Mouse (Mus musculus): ENCODE data around the gene Kcnmb2.

Gene Kcnmb2

DNA sequence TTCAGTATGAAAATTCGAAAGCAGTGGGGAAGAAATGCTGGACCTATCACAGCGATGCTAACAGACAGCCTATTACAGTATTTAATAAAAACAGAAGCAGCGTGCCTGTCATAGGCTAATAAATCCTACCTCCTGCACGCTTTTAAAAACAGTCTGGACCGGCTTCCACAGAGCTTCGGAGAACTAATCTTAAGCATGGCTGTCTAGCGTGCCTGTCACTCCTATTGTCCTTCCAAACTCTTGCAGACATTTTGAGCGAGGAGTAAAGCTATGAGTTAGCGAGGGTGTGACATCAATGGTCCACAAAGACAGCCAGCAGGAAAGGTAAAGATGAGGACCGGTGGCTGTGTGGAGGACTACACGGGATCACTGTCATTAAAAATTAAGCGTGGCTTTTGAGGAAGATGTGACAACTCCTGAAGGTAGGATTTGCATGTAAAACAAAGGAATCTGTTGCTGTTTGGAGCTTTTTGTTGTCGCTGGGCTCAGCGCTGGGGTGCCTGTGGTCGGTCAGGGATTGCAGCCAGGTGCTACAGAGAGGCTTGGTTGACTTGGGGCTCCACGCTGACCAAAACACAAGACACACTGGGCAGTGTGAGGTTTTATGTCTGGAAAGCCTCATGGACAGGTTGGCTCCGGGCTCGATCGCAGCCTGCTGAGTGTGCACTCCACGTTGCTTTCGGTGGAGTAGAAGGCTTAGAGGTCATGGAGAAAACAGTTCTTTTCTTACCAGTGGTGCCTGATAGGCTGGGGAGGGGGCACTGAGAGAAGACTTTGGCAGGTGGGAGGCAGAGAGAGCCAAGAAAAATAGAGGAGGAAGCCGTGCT lies at the start of gene Kcnmb2:
Kcnmb2 (plus strand) TSS at position 4 of the 827 bp plus-strand sequence.
- DNase-seq = no peak

DNA sequence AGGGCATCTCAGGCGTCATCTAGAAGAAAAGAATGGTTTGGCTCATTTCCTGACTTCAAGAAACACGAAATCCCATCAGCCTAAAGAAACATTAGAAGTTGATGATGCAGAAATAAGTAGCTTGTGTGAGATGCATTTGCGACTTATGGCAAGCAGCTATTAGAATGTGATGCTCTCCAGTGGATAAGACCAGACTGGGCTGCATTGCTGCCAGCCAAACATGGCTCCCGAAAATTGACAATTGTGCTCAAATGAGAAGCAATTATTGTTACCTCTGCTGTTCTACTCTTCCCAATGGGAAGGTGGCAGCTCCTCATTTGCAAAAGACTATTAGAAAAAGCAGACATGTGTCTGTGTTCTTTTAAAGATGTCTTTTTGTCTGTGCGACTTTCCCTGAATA lies 38.8 kb upstream of the Kcnmb2 start:
- DNase-seq = no peak

DNA sequence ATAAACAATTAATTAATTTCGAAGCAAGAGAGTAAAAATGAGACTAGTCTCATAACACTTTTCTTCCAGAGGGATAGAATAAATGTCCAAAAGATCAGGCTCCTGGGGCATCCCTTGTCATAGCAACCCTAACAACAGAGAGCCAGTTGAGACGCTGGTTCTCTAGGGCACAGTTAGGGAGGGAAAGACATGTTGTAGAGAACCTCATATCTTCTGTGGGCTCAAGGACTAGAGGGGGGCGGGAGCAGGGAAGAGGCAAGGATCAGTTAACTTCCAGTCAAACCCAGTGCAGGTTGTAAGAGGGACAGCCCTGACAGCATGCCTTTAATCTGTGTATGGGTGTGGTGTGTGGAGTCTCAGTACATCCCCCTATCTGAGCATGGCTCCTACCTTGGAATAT lies 38.2 kb upstream of the Kcnmb2 start:
- no peak for DNase-seq

DNA sequence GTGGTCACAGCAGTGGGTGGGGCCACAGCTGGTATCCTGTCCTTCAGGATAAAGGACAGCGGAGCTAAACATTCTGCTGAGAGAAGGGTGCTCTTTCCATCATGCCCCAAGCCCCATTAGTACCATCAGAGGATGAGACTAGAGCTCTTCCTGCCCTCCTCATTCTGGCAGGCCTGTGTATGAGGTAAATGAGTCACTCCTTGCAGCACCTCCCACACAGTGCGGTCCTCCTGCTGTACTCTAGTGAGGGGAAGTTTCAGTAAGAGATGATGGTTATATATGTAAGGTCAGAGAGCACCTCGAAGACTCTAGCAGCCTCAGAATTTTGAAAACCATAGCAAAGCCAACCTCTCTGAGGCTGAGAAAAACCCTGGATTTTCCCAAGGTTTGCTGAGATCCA lies 30.8 kb upstream of the Kcnmb2 start:
- DNase-seq = no peak

DNA sequence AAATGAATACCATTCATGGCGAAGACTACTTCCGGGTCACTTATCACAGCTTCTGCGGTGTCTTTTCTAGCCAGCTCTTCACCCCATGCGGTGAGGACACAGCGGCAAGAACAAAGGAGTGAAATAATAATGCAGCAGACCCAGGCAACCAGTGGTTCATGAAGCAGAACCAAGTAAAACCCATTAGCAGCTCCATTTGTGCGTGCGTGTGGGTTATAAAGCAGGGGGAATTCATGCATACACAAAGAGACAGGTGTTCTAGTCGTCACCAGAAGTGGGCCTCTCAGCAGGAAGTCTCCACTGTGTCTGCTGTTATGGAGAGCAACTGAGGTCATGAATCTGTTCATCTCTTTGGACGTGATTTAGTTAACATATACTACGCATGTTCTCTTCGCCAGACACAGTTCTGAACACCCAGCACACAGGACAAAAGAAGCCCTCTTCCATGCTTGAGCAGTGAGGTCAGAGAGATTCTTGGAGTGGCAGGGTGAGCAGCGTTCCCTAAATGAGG lies 19.6 kb upstream of the Kcnmb2 start:
- DNase-seq = no peak

DNA sequence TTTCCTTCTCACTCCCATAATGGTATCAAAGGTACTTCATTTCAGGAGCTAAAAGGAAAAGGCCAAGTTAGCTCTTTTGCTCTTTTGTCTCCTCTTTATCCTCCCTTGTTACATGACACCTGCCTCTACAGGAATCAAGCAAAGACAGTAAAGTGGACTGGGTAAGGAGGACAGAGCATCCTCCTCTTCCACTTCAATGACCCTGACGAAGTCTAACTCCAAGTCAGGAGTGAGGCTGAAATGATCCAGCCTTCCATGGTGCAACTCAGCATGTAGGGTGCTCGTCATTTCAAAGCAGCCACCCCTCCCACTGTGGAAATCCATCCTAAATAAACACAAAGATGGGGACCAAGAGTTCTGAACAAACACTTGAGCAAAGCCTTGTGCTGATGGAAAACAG lies 9.7 kb upstream of the Kcnmb2 start:
- no peak for DNase-seq

DNA sequence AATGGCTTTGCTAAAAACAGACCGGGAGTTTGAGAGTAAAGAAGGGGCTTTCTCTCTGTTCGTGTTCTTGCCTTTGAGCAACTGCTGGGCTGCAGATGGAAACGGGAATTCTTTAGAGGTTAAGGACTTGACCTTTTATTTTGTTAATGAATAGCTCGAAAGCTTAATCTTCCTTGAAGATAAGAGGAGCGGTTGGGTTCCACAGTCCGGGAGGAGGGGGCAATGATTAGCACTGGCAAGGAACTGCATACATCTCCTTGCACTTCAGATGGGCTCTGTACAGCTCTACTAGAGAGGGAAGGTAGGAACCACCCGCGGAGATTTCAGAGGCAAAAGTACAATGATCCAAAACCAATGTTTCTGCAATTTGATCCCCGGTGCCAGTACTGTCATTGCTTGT lies 1.2 kb downstream of the Kcnmb2 start:
- DNase-seq = no peak

DNA sequence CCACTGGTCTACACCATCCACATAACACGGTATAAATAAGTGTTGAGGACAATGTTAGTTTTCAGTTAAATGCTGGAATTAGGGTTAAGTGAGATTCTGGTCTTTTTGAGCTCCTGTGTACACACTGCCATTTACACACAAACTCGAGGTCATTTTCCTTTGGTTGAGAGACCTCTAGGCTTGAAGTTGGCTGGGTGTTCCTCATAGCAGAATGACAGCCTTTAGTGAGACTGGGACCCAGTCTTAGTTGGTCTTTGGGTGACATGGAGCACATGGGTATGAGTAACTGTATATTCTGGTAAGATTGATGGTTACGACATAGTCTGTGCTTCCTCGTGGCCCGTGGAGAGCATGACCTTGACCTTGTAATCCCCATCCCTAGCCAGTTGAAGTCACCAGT lies 1.8 kb downstream of the Kcnmb2 start:
- no peak for DNase-seq

DNA sequence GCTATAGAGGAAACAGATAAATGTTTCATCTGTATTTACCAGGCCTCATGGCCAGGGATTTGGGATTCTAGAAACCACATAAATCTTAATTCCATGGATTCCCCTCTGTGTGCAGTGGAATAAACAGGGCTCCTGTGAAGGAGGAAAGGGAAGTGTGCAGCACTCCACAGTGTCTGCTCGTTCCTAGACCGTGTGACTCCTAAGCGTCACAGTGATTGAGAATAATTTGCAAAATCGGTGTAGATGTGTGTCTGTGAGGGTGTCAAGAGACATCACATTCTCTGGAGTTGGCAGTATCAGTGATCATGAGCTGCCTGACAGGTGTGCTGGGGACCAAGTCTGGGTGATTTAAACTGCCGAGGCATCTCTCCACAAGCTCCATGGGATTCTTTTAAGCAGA lies 8.9 kb downstream of the Kcnmb2 start:
- no peak for DNase-seq

DNA sequence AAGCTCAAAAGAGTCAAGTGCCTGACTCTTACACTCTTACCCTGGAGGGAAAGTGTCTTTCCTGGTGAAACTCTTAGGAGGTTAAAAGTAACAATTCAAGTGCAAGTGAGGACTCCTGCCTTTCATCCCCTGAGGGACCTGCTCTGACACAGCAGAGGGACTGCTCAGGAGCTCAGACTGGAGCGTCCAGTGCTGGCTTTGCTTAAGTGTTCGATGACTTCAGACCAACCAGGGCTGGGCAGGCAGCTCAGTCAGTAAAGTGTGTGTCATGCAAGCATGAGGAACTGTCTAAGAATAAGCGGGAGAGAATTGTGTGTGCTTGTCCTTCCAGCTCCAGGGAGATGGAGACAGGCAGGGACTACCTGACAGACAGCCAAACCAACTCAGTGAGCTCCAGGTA lies 9.4 kb downstream of the Kcnmb2 start:
- DNase-seq = no peak

DNA sequence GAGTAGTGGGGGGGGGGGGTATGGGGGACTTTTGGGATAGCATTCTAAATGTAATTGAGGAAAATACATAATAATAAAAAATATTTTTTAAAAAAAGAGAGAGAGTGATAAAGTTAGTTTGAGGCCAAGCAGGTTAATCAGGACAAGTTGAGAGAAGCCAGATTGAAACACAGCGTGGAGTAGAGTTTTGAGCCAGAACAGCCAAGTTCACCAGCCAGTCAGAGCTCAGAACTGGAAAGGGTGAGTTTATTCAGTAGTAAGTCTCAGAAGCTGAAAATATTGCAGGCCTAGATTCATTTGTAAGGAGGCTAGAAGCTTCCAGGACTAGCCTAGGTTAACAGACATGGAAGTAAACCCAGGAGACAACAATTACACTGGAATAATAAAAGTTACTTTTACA lies 26.2 kb downstream of the Kcnmb2 start:
- DNase-seq = no peak

DNA sequence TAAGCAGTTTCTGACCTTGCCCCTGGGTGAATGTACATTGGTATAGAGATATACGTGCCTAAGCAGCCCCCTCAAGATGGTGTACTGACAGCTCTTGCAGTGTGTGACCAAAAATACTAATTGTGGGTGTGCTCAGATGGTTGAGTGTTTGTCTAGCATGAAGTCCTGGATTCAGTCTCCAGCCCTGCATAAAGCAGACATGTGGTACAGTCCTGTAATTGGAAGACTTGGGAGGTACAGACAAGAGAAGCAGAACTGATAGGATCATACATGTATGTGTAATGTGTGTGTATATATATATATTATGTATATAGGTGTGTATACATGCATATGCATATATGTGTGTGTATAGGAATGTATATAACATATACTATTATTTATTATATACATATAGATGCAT lies 32.4 kb downstream of the Kcnmb2 start:
- DNase-seq = no peak

DNA sequence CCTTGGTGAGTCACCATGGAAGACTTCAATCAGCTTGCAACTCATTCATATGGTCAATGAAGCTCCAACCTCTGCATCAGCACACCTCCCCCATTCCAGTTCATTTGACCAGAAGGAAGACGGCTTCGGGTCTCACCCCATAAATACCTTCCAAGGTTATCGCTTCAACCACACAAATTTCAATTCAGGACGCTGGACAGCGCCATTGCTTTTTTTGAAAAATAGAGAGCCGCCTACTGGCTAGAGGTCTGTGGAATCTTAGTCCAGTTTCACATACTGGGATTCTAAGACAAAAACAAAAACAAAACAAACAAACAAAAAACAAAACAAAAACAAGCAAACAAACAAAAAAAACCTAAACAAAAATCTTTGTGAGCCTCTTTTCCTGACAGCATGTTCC lies 39.2 kb downstream of the Kcnmb2 start:
- DNase-seq = no peak

DNA sequence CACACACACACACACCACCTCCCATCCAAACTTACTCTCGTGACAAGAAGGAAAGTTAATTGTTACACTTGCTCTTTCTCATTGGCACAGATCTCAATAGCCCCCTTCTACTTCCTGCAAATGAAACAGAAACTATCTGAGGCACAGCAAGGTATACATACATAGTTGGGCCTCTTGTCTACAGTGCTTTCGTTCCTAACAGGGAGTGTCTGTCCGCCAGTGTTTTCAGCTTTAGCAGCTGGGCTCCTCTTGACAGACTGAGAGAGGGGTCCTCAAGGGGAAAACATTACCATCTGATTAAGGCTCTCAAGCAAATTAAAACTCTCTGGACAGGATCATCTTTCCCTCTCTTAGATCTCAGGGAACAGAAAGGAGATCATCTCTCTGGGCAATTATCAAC lies 51.9 kb downstream of the Kcnmb2 start:
- no peak for DNase-seq

DNA sequence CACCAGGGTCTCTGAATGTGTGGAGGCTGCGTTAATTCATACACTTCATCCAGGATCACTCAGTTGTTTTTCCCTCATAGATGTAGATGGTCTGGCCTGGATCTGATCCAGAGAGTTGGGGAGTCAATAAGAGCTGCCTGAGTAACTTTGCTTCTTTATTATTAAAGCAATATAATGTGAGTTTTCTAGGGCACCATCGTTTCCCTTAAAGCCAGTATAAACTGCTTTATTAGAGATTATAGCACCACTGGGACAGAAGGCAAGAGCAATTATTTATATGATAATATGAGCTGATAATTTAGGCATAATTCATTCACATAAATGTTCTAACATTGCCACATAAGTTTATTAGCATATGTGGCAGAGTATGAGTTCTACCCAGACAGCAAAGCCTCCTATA lies 52.7 kb downstream of the Kcnmb2 start:
- no peak for DNase-seq

DNA sequence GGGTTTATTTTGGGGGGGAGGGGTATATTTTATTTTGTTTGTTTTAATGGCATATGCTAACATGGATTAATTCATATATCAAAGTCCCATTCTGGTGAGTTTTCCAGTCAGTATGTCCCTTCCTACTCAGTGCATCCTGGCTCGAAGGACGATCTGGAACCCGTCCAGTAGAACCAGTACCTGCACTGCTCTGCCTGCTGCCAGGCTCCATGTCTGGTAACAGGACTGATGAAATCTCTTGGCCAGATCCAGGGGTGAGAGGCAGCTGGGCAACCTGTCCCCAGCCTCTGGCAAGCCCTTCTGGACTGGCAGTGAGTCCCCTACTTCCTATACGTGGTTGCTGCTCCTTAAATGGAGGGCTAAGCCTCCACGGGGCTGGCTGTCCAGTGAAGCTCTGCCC lies 57.5 kb downstream of the Kcnmb2 start:
- DNase-seq = no peak

DNA sequence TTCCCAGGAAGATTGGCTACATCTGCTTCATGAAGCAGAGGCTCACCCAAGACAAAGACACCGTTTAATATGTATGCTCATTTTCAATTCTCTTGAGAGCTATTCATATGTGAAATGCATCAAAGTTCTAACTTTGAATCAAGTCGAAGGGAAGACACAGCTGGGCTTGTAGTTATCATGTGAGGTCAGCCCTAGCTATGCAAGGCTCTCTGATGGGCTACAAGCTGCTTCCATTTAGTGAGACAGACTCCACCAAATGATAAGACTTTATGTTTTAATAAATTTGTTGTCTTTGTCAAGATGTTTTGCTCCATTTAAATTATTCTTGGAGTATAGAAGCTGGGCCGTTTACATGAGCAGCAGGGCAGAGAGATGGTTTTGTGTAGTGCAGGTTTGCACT lies 58.9 kb downstream of the Kcnmb2 start:
- no peak for DNase-seq

DNA sequence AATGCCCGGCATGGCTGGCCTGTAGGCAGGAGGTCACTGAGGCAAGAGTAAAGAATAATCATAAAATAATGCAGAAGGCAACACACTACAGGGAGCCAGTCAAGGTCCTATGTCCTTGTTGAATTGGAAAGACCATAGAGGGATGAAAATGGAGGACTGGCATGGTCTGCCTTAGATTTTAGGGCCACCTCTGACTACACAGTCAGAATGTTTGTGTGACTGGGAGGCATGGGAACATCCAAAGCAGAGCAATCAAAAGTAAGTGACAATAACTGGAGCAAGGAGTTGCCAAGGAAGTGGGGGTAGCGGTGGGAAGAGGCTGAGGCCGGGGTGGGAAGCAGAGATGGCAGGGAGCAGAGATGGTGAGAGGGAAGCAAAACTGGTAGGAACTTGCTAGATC lies 60.8 kb downstream of the Kcnmb2 start:
- DNase-seq = no peak

DNA sequence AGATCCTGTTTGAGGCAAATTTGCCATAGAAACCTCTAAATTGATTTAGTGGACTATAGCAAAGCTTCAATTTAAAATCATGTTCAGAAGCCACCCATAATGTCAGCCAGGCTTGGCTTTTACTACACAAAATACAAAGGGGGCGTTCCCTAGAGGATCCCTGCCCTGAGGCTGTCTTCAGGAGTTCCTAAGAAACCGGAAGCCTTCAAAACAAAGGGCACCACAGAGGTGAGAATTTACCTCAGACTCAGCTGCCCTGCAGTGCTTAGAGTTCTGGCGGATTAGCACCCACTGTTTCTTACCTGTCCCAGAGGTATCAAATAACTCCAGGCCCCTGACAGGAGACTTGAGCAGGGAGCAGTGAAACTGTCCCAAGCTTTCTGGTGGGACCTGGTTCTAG lies 77.4 kb downstream of the Kcnmb2 start:
- DNase-seq = no peak

DNA sequence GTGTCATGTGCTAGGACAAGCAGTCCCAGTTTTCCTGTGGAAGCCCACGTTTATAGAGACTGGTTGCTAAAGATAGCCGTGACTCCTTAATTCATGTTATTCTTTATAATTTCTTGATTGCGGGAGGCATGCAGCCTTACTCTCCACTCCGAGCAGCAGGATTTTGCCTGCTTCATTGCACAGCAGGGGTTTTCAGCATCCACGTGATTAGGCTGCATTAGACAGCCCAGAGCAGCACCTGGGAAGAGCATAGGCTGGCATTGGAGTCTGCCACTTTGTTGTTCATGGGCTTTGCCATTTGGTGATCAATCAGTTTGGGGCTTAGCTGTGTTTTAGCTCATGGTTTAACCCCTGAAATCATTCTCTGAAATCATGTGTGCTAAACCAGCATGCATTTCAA lies 80.1 kb downstream of the Kcnmb2 start:
- no peak for DNase-seq

DNA sequence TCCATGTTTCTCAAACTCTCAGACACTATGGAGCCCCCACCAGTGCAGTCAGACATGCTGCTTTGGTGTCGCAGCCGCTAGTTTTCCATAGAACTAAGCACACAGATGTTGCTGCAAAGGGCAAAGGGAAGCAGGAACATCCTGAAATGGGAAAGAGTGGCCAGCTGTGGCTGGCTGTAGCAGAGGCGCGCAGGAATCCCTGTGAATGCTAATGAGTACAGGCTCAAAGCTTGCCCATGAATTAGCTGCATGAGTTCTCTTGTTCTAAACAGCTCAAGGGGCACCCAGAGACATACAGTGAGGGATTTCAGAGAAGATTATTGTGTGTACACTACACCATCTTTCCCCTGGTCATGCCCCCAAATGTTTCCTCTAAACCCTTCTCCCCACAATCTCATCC lies 82.8 kb downstream of the Kcnmb2 start:
- DNase-seq = no peak

DNA sequence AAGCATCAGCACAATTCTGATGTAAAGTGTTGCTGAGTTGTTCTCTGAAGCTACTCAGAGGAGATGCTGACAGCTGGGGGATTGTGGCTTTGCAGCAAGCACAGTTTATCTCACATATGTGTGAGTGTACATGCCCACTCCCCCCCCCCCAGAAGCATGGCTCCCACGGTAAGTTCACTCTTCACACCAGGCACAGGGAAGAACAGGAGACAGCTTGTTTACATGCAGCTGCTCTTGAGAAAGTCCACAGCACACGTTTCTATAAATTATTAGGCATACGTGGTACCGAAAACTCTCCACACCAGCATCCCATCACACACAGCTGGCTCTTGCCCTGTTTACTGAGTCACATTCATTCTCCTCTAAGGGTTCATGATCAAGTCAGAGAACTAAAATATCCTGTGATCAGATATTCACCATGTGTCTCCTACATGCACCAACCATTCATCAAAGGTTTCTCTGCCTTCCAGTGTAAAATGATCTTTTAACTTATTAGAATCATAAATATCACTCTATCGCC lies 89.3 kb downstream of the Kcnmb2 start:
- no peak for DNase-seq

DNA sequence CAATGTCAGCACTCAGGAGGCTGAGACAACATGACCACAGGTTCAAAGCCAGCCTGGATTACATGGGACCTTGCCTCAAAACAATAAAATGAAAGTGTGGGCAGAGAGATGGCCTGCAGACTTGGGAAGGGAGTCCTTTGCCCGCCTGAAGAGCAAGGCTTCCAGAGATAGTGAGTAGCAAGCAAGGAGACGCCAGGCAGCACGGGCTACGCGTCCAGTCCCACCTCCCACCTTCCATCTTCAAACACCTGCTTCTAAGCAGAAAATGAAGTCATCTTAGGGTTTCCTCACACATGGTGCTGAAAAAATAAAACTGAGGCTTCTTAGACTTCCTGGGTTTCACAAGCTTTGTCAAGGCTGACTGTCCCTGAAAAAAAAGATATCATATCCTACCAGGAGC lies 109.3 kb downstream of the Kcnmb2 start:
- DNase-seq = no peak

DNA sequence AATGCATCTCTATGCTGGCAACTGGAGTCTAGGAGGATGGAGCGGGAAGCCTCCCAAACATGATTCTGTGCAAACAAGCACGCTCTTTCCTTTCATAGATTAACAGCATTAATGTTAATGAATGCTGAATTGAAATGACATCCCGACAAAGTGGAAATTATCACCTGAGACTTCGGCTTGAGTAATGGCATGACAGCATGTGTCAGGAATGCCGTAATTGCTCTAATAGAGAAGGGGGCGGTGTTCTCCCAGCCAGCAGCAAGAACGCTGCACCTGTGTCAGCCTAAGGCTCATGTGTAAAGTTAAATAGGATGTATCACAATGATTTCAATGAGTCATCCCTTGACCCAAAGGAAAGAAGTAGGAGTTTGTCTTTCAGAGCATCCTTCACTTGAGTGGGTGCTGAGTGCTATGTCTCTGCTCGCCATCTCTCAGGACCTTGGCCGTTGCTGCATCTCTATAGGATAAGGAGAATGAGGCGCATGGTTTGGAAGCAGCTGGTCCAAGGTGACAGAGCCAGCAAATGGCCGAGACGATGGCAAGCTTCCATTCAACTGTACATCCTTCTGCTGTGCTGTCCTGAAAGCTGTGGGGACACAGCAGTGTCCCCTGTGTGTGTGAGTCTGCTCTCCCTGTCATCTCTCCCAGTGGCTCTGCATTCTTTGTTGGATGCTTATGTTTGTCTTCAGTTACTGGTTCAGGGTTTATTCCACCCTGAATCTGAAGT lies 110.1 kb downstream of the Kcnmb2 start:
- no peak for DNase-seq
